Mouse (Mus musculus) frontal cortex, postnatal 36 days (tissue): ENCODE measurements around the gene Clec9a.
A peak's percentile ranks its signal among the peaks of the same experiment; 100 is the strongest.

ENCODE experiments used
- DNase-seq, 2 experiments: peaks; one replicate each; pipeline ENCODE4 v3.0.0; 2022; ENCODE audit warnings: low spot score in 2 of 2

Gene Clec9a

GRCm38 (mm10) chr6:129408562-129408961 lies at the start of gene Clec9a:
Clec9a (plus strand) TSS chr6:129408862.
- DNase-seq, result no peak

- DNase-seq, result no peak
Measured at GRCm38 (mm10) chr6:129359515-129359914, 49.1 kb upstream of the Clec9a start.

- no peak for DNase-seq
Measured at GRCm38 (mm10) chr6:129363942-129364341, 44.7 kb upstream of the Clec9a start.

DNA sequence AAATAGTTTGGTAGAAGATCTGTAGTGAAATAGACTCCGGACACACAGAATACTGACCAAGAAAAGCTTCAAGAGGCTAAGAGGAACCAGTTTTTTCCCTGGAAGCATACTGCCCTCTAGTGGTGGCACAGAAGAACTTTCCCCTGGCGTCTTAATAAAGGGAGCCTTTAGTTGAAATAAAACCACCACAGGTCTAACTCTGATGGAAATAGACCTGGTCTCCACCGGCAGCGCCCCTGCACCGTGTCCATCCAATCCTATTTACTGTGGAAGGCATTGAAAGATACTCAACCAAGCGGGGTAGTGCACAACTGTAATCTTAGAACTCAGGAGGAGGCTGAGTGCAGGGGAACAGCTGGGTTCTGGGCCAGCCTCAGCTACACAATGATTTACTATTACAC lies 42.7 kb upstream of the Clec9a start:
- DNase-seq, result peak in 1 of 2 experiments; percentile 8

DNA sequence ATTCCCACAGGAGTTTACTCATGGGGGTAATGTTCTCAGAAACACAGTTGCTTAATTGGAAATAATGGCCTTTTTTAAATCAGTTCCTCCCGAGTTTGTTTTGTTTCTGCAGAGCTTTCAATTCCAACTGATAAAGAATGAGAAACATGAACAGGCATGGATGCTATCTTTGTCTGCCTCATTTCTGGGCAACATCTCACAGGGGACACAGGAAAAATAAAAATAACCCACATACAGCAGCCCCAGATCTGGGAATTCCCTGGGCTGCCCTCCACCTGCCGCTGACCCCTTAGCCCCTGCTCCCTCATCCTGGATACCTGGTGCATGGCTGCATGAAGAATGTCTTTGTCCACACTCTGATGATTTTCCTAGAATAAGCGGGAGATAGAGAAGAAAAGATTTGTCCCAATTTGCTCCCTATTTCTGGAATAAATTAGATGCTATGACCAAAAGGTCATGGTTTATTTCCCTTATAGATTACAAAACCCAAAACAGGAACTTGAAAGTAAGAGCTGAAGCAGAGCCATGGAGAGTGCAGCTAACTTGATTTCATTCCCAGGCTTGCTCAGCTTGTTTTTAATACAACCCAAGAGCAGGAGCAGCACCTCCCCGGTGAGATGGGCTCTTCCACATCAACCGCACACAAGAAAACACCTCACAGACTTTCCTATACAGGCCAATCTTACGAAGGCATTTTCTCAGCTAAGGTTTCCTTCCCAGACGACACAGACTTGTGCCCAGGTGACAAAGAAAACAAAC lies 39.1 kb upstream of the Clec9a start:
- DNase-seq, result no peak

GRCm38 (mm10) chr6:129374937-129375471 lies 33.7 kb upstream of the Clec9a start:
- no peak for DNase-seq

DNA sequence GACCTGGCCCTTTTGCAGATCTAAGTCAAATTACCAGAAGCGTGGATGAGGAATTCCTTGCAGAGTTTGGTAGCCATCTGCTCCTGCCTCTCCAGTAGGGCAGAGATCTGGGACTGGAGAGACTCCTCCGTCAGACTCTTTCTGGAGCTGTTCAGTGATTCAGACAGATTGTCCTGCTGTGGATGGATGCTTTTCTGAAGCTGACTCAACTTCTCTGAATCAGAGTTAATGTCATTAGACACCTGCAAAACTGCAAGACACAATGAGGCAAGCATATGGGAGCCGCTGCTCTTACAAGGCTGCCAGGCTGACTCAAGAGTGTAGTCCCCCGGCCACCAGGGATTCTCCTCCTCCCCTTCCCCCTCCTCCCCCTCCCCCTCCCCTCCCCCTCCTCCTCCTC lies 28.2 kb upstream of the Clec9a start:
- DNase-seq, result no peak

GRCm38 (mm10) chr6:129381736-129382135 lies 26.9 kb upstream of the Clec9a start:
- DNase-seq, result no peak

DNA sequence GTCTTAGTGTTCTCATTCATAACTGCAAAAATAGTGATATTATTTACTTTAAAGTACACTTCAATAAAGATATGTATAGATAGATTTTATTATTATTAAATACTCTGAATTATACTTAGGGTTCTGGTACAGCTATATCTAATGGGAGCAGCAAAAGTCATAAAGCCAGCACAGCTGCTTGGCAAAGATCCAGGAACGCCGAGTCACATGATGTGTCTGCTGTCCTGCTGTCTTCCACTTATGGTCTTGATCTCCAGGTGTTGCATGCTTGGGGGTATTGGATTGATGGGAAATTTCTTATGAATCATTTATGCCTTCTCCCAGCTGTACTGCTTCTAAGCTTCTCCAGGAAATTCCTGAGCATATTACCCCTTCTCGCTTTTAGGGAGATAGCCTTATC lies 25.2 kb upstream of the Clec9a start:
- DNase-seq, result no peak

GRCm38 (mm10) chr6:129385000-129385399 lies 23.7 kb upstream of the Clec9a start:
- no peak for DNase-seq

- DNase-seq, result no peak
Measured at GRCm38 (mm10) chr6:129385774-129386173, 22.9 kb upstream of the Clec9a start, which contains the start of gene Clec12b. Clec12b (minus strand) TSS chr6:129385874.

GRCm38 (mm10) chr6:129393087-129393720 lies 15.5 kb upstream of the Clec9a start:
- DNase-seq, result no peak

GRCm38 (mm10) chr6:129393732-129394131 lies 14.9 kb upstream of the Clec9a start:
- DNase-seq, result no peak

- no peak for DNase-seq
Measured at GRCm38 (mm10) chr6:129396997-129397396, 11.7 kb upstream of the Clec9a start, which contains the start of gene Clec1b. Clec1b (plus strand) TSS chr6:129397297.

DNA sequence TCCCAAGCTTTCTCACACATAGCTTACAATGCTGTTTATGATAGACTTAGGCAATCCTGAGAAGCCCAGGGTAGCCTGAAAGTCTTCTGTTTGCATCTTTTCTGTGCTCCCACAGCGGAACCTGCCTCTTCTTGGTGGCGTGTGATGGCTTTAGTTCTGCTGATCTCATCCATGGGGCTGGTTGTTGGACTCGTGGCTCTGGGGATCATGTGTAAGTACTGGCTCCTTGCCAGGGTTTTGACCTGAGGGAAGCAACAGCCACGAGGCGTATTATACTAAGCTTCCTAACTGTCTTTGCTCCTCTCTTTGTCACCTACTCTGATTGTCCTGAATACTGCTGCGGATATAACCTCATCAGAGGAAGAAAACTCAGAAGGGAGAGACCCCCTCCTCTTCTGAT lies 8.7 kb upstream of the Clec9a start:
- no peak for DNase-seq

DNA sequence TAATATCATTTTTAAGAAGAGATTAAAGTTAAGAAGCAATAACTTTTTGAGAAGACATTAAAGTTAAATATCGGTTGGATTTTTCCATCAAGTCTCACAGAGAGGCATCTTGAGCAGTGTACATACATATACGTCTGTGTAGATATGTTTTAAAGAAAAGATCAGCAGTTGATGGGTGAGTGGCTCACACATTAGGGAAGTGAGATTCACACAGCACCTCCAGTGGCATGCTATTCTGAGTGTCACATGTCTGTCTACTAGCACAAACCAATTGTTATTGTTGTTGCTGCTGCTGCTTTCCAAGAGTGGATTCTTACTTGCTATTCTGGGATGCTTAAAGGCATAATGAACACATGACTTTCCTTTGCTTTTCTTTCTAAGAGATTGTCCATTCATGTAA lies 6.3 kb upstream of the Clec9a start:
- DNase-seq, result no peak

DNA sequence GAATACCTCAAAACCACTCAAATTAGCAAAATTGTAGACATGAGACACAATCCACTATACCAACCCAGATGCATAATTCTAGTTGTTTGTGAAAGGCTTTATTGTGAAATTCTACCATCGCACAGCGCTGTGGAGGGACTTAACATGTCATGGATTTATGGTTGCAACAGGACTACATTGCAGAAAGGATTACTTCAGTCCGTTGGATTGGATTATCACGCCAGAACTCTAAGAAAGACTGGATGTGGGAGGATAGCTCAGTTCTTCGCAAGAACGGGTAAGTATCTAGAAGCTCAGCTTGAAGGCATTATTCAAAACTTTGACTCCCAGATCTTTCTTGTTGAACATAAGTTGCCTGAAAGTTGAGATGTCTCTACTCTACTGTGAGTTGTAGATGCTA lies 5.3 kb upstream of the Clec9a start:
- no peak for DNase-seq

DNA sequence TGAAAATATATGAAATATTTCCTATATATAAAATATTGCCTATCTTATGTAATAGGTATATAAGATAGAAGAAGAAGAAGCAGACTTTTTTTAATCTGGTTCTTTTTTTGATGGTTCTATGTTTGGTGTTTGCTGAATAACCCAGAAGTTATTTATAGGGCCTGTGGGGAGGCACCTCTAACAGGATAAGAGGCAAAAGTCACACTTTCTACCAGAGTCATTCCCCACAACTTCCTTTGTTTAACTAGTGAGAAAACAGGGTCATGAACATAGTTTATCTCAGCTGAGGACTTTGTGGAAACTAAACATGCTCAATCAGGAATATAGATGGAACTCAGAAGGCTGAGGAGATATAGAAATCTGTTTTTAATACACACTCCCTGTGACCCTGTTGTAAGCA lies 2.7 kb upstream of the Clec9a start:
- no peak for DNase-seq

- no peak for DNase-seq
Measured at GRCm38 (mm10) chr6:129407324-129407723, 1.3 kb upstream of the Clec9a start.

DNA sequence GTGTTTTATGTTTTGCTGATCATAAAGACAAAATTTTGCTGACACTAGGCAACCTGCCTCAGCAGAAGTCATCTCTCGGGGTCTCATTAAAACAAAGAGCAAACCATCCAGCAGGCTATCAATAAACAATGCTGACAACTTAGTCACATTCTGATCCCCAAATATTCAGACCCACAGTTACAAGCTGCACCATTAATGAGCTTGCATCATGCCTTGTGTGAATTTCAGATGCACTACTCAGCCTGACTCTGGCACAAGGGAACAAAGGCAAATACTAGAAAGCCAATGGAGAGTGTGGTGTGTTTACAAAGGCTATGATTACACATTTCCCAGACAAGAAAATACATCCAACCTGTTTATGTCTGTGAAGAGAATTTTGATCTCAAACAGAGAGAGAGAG lies 5.5 kb downstream of the Clec9a start:
- no peak for DNase-seq

DNA sequence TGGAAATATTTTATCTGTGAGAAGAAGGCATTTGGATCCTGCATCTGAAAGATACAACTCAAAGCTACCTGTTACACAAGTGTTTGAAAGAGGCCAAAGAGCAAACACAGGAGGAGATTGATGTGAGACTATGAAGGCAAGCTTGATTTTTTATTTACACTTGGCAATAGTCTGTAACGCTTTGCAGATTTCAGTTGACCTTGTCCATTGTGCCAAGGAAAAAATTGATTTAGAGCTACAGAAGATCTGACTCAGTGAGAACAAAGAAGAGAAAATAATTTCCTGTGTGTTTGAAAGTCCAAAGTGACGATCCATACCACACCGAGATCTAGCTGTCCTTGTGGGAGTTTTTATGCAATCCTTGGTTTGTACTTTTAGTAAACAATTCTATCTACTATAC lies 13.6 kb downstream of the Clec9a start:
- no peak for DNase-seq

GRCm38 (mm10) chr6:129423040-129423733 lies 14.5 kb downstream of the Clec9a start:
- no peak for DNase-seq

DNA sequence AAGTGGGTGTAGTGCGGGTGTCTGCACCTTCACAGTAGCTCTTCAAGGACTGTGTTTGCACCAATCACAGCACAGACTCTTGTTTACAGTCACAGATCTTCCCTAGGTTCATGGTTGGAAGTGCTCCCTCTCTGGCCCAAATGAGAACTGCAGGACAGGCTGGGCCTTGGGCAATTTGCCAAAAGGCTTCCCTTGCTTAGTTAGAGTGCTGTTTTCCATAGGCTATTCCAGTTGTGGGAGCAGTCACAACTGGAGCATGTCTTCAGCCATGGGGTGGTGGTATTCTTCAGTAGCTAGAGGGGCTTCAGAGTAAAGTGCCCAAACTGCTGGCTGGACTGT lies 15.0 kb downstream of the Clec9a start:
- DNase-seq, result peak; percentile 60 to 70
